Mouse (Mus musculus) embryonic fibroblast, embryonic 13.5 days (primary cell): ENCODE results near the gene Stub1.

Experiments used
- CTCF ChIP-seq: IDR thresholded peaks from 2 replicates; pipeline ENCODE4 v1.5.1; 2011; ENCODE audit warnings: mild to moderate bottlenecking, control low read depth, low read length, moderate library complexity, borderline replicate concordance; ENCODE audit not compliant: insufficient read depth
- POLR2A ChIP-seq: IDR thresholded peaks from 2 replicates; pipeline ENCODE4 v1.6.1; 2011; ENCODE audit warnings: low read depth, mild to moderate bottlenecking, control low read depth, low read length, moderate library complexity

GRCm38 (mm10) chr17:25861704-25862612 is 28.8 kb upstream of the Stub1 start:
- TF ChIP-seq CTCF (no peak), POLR2A (no peak)
